Mouse (Mus musculus) liver, adult 10 weeks (tissue): Measurements from ENCODE around the gene Glod5. TPM values are rescaled to one million over a fixed set of nuclear protein-coding genes. Genes with fewer than 3 reads are reported as not detected.

ENCODE experiments used
- polyA plus RNA-seq: library from polyadenylated mRNA; stranded (reverse); fragments of 350-450 nt; fragmentation: Illumina TruSeq; extraction: RNeasy Lipid Tissue Mini Kit (QIAGEN cat#74804); gene quantifications from one replicate; pipeline ENCODE4 v1.2.3, GENCODE M21; 2014; ENCODE audit warnings: low read depth, low replicate concordance

Gene Glod5
- polyA plus RNA-seq = 0.93 TPM

DNA sequence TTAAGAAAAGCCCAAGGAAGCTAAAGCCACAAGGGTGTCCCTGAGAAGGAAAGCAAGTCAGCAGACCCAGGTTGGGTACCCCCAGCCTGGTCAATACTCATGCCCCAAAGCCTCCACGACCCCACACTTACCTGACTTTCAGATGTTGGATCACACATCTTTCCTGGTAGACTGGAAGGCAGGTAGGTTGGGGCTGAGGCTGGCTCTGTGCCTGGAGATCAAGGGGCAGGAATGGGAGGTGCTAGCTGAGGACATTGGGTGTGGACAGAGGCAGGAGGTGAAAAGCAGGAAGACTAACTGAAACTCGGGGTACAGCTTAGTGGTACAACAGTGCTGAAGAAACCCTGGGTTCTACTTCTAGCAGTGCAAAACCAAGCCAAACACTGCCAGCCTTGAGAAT lies at the start of gene Glod5:
Gene Glod5 (minus strand): TSS at position 207 of the 400 bp plus-strand sequence.

DNA sequence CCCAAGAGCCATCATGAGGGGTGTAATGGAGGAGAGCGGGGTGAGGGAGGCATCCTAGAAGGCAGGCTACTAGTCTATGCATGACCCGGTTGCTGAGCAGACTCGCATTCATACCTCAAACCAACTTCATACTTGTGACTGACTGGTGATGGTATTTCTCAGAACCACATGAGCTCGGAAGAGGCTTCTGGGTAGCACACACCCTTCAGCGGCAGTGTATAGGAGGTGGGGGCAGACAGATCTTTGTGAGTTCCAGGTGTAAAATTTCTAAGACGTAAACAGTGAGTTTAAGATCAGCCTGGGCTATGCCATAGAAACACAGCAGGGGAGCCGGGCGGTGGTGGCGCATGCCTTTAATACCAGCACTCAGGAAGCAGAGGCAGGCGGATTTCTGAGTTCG lies 40.4 kb downstream of the Glod5 start, which contains the start of gene Gata1:
Gene Gata1 (minus strand): TSS at position 180 of the 400 bp plus-strand sequence.

Other genes starting within 250 kb of the Glod5 start
- 16.7 TPM for gene Gripap1, start 228.7 kb downstream of the Glod5 start, polyA plus RNA-seq
- gene Kcnd1, start 196.2 kb downstream of the Glod5 start, polyA plus RNA-seq = not detected
- gene Otud5, start 177.1 kb downstream of the Glod5 start, polyA plus RNA-seq = 24.3 TPM
- gene Pim2, start 140.2 kb downstream of the Glod5 start, polyA plus RNA-seq = 2.3 TPM
- 3.7 TPM for gene Slc35a2, start 134.5 kb downstream of the Glod5 start, polyA plus RNA-seq
- gene Pqbp1, start 119.2 kb downstream of the Glod5 start, polyA plus RNA-seq = 13.4 TPM
- gene Timm17b, start 119.1 kb downstream of the Glod5 start, polyA plus RNA-seq = 4.2 TPM
- gene Gm10491, start 110.7 kb downstream of the Glod5 start, polyA plus RNA-seq = not detected
- gene Gm10490, start 109.0 kb downstream of the Glod5 start, polyA plus RNA-seq = not detected
- gene Pcsk1n, start 98.7 kb downstream of the Glod5 start, polyA plus RNA-seq = not detected
- not detected for gene Eras, start 89.9 kb downstream of the Glod5 start, polyA plus RNA-seq
- 2.6 TPM for gene Hdac6, start 70.6 kb downstream of the Glod5 start, polyA plus RNA-seq
- not detected for gene Gata1, start 40.4 kb downstream of the Glod5 start, polyA plus RNA-seq
- gene Suv39h1, start 56.3 kb upstream of the Glod5 start, polyA plus RNA-seq = 3.0 TPM
- 0.48 TPM for gene Was, start 72.0 kb upstream of the Glod5 start, polyA plus RNA-seq
- 17.7 TPM for gene Wdr13, start 114.4 kb upstream of the Glod5 start, polyA plus RNA-seq
- gene Rbm3, start 127.4 kb upstream of the Glod5 start, polyA plus RNA-seq = 91.4 TPM
- gene Tbc1d25, start 157.7 kb upstream of the Glod5 start, polyA plus RNA-seq = not detected
- 166 TPM for gene Ebp, start 175.0 kb upstream of the Glod5 start, polyA plus RNA-seq
- 1.2 TPM for gene Porcn, start 188.0 kb upstream of the Glod5 start, polyA plus RNA-seq
- 12.4 TPM for gene Ftsj1, start 233.9 kb upstream of the Glod5 start, polyA plus RNA-seq